Mouse (Mus musculus): ENCODE results near the gene Olfr780.
"Not testable (repeated sequence)": the region's sequence is repeated elsewhere in the genome, so short reads cannot be mapped to it uniquely, and the experiment has no call there.

Gene Olfr780

GRCm38 (mm10) chr10:129317817-129318216 lies at the start of gene Olfr780:
Gene Olfr780 (plus strand): TSS chr10:129318117.
- DNase-seq = no peak

GRCm38 (mm10) chr10:129271081-129271535 lies 46.8 kb upstream of the Olfr780 start, which contains the start of gene Olfr777:
Gene Olfr777 (minus strand): TSS chr10:129271485.
- DNase-seq = no peak

- DNase-seq = not testable (repeated sequence)
Measured at GRCm38 (mm10) chr10:129312973-129313372, 4.9 kb upstream of the Olfr780 start.

GRCm38 (mm10) chr10:129313521-129313920 lies 4.4 kb upstream of the Olfr780 start:
- not testable (repeated sequence) for DNase-seq

- DNase-seq = no peak
Measured at GRCm38 (mm10) chr10:129328554-129328953, 10.6 kb downstream of the Olfr780 start, which contains the start of gene Olfr781. Gene Olfr781 (plus strand): TSS chr10:129328854.

GRCm38 (mm10) chr10:129348550-129348949 lies 30.6 kb downstream of the Olfr780 start, which contains the start of gene Olfr782:
Gene Olfr782 (plus strand): TSS chr10:129348850.
- no peak for DNase-seq

- DNase-seq = not testable (repeated sequence)
Measured at GRCm38 (mm10) chr10:129352475-129352874, 34.6 kb downstream of the Olfr780 start.

GRCm38 (mm10) chr10:129356496-129356895 lies 38.6 kb downstream of the Olfr780 start:
- not testable (repeated sequence) for DNase-seq

GRCm38 (mm10) chr10:129357307-129357706 lies 39.4 kb downstream of the Olfr780 start:
- no peak for DNase-seq

Data from lung, postnatal 4 days (tissue).